Mouse (Mus musculus) MEL (cell line): Measurements from ENCODE around the gene Dnajb6. TPM values are rescaled to one million over a fixed set of nuclear protein-coding genes. Genes with fewer than 3 reads are reported as not detected.

ENCODE experiments used
- DNase-seq: peaks from one replicate; pipeline ENCODE4 v3.0.0; 2011; ENCODE audit warnings: low read depth, low spot score
- H3K27ac ChIP-seq: 2 replicates; pipeline ENCODE4 v1.5.1; 2012; ENCODE audit warnings: low read depth, mild to moderate bottlenecking, control low read depth, low read length, moderate library complexity; ENCODE audit not compliant: control insufficient read depth
- H3K27me3 ChIP-seq, 2 experiments: fragments of 150-350 bp in 1 of 2; sonication (generic) in 1 of 2; 2 replicates each; pipeline ENCODE4 v1.6.1; 2012; ENCODE audit warnings: low read length in 2 of 2, mild to moderate bottlenecking in 2 of 2, improper control_type of control experiment in 1 of 2, moderate library complexity in 1 of 2; ENCODE audit not compliant: insufficient read depth in 2 of 2, control insufficient read depth in 1 of 2
- H3K36me3 ChIP-seq, 2 experiments: 2 replicates each; pipeline ENCODE4 v1.6.1; 2012 to 2014; ENCODE audit warnings: low read length in 2 of 2, improper control_type of control experiment in 1 of 2, inconsistent platforms in 1 of 2, mild to moderate bottlenecking in 1 of 2; ENCODE audit not compliant: insufficient read depth in 2 of 2, control insufficient read depth in 1 of 2
- H3K4me1 ChIP-seq, 2 experiments: fragments of 150-350 bp in 1 of 2; sonication (generic) in 1 of 2; 2 replicates each; pipeline ENCODE4 v1.6.1; 2012; ENCODE audit warnings: low read length in 2 of 2, improper control_type of control experiment in 1 of 2, mild to moderate bottlenecking in 1 of 2; ENCODE audit not compliant: insufficient read depth in 2 of 2, control insufficient read depth in 1 of 2
- H3K4me3 ChIP-seq, 2 experiments: fragments of 150-350 bp in 1 of 2; sonication (generic) in 1 of 2; 2 replicates each; pipeline ENCODE4 v1.5.1; 2012; ENCODE audit warnings: low read depth in 2 of 2, low read length in 2 of 2, mild to moderate bottlenecking in 2 of 2, moderate library complexity in 2 of 2, control low read depth in 1 of 2, improper control_type of control experiment in 1 of 2; ENCODE audit not compliant: control insufficient read depth in 1 of 2, insufficient read depth in 1 of 2
- H3K79me2 ChIP-seq: 2 replicates; pipeline ENCODE4 v1.6.1; 2012; ENCODE audit warnings: mild to moderate bottlenecking, low read length, moderate library complexity; ENCODE audit not compliant: control insufficient read depth, poor library complexity, insufficient read depth
- H3K9ac ChIP-seq: 2 replicates; pipeline ENCODE4 v1.6.1; 2012; ENCODE audit warnings: low read depth, mild to moderate bottlenecking, control low read depth, low read length, moderate library complexity; ENCODE audit not compliant: control insufficient read depth, poor library complexity, severe bottlenecking
- H3K9me3 ChIP-seq: fragments of 150-350 bp; sonication (generic); replicated peaks from 2 replicates; pipeline ENCODE4 v1.6.1; 2012; ENCODE audit warnings: mild to moderate bottlenecking, low read length, improper control_type of control experiment, moderate library complexity; ENCODE audit not compliant: insufficient read depth
- BHLHE40 ChIP-seq: IDR thresholded peaks from 2 replicates; pipeline ENCODE4 v1.6.1; 2012; ENCODE audit warnings: low read depth, mild to moderate bottlenecking, inconsistent platforms, low read length, improper control_type of control experiment, borderline replicate concordance
- CHD2 ChIP-seq: IDR thresholded peaks from 2 replicates; pipeline ENCODE4 v1.6.1; 2011; ENCODE audit warnings: low read length, improper control_type of control experiment
- CTCF ChIP-seq, 3 experiments: IDR thresholded peaks in 2 of 3; conservative IDR thresholded peaks in 1 of 3; 2 replicates each; pipeline ENCODE4 v1.5.1; 2011 to 2012; ENCODE audit warnings: low read length in 3 of 3, low read depth in 2 of 3, mild to moderate bottlenecking in 2 of 3, improper control_type of control experiment in 1 of 3, inconsistent platforms in 1 of 3, mixed read lengths in 1 of 3, moderate library complexity in 1 of 3; ENCODE audit not compliant: control insufficient read depth in 1 of 3, insufficient read depth in 1 of 3, poor library complexity in 1 of 3, severe bottlenecking in 1 of 3
- EP300 ChIP-seq, 2 experiments: IDR thresholded peaks; 2 replicates each; pipeline ENCODE4 v1.6.1; 2011; ENCODE audit warnings: improper control_type of control experiment in 2 of 2, low read length in 2 of 2, low read depth in 1 of 2, mild to moderate bottlenecking in 1 of 2
- GATA1 ChIP-seq: IDR thresholded peaks from 2 replicates; pipeline ENCODE4 v1.6.1; 2011; ENCODE audit warnings: low read depth, low read length, improper control_type of control experiment
- JUND ChIP-seq: IDR thresholded peaks from 2 replicates; pipeline ENCODE4 v1.6.1; 2011; ENCODE audit warnings: low read depth, mild to moderate bottlenecking, improper control_type of control experiment, low read length
- MYB ChIP-seq: IDR thresholded peaks from 2 replicates; pipeline ENCODE4 v1.6.1; 2011; ENCODE audit warnings: mild to moderate bottlenecking, low read depth, low read length, improper control_type of control experiment
- MYC ChIP-seq: IDR thresholded peaks from 2 replicates; pipeline ENCODE4 v1.6.1; 2011; ENCODE audit warnings: low read depth, mild to moderate bottlenecking, low read length, improper control_type of control experiment, moderate library complexity
- NELFE ChIP-seq: IDR thresholded peaks from 2 replicates; pipeline ENCODE4 v1.6.1; 2011; ENCODE audit warnings: low read depth, low read length, improper control_type of control experiment
- NRF1 ChIP-seq: IDR thresholded peaks from 2 replicates; pipeline ENCODE4 v1.6.1; 2014; ENCODE audit warnings: low read depth, mild to moderate bottlenecking, inconsistent platforms, low read length, improper control_type of control experiment, moderate library complexity; ENCODE audit not compliant: poor library complexity, insufficient read depth, severe bottlenecking
- POLR2AphosphoS2 ChIP-seq: IDR thresholded peaks from 2 replicates; pipeline ENCODE4 v1.6.1; 2011; ENCODE audit warnings: low read length, improper control_type of control experiment
- RAD21 ChIP-seq: IDR thresholded peaks from 2 replicates; pipeline ENCODE4 v1.6.1; 2011; ENCODE audit warnings: mild to moderate bottlenecking, low read depth, low read length, improper control_type of control experiment
- SIN3A ChIP-seq: IDR thresholded peaks from 2 replicates; pipeline ENCODE4 v1.6.1; 2012; ENCODE audit warnings: low read length, improper control_type of control experiment, inconsistent platforms
- SMC3 ChIP-seq: IDR thresholded peaks from 2 replicates; pipeline ENCODE4 v1.6.1; 2011; ENCODE audit warnings: low read depth, low read length, improper control_type of control experiment
- TBP ChIP-seq: IDR thresholded peaks from 2 replicates; pipeline ENCODE4 v1.8.0; 2011; ENCODE audit warnings: low read depth, low read length, improper control_type of control experiment
- UBTF ChIP-seq: IDR thresholded peaks from 2 replicates; pipeline ENCODE4 v1.6.1; 2012; ENCODE audit warnings: low read depth, mild to moderate bottlenecking, inconsistent platforms, low read length, improper control_type of control experiment, moderate library complexity, borderline replicate concordance; ENCODE audit not compliant: insufficient read depth
- ZNF384 ChIP-seq: IDR thresholded peaks from 2 replicates; pipeline ENCODE4 v1.6.1; 2012; ENCODE audit warnings: low read depth, mild to moderate bottlenecking, inconsistent platforms, low read length, improper control_type of control experiment
- polyA plus RNA-seq, 2 experiments: library from polyadenylated mRNA; stranded (reverse) in 1 of 2; unstranded in 1 of 2; fragments of >175 nt in 1 of 2; fragments of >200 nt in 1 of 2; gene quantifications; 2 replicates each; pipeline versions ENCODE4 v1.2.1 to v1.2.4; 2012; ENCODE audit warnings: low replicate concordance in 2 of 2, low read depth in 1 of 2; ENCODE audit not compliant: insufficient read length in 2 of 2, insufficient read depth in 1 of 2, missing spikeins in 1 of 2
- total RNA-seq: library from RNA; depleted of rRNA; stranded (reverse); fragments of 300-350 nt; gene quantifications from 2 replicates; pipeline ENCODE4 v1.2.3, GENCODE M21; 2012

Gene Dnajb6
- total and polyA plus RNA-seq, 3 experiments, result 131 to 157 TPM; not detected in 1

- Histone ChIP-seq H3K36me3 (peaks cover 17 to 54% of the 10 kb centered on the region in 2 experiments), H3K9me3 (no peaks in the 10 kb centered on the region), H3K27ac (no peak overlapping the region), H3K4me1 (peaks cover 2 to 6% of the 10 kb centered on the region in 2 experiments; a peak in 3 of 4 replicates), H3K4me3 (no peak overlapping the region), H3K9ac (no peak overlapping the region), H3K27me3 (no peaks in the 10 kb centered on the region), H3K79me2 (0 out of 2 replicates have a peak, but pooled peaks cover 1% of the 10 kb centered on the region)
- peak; percentile 77 for DNase-seq
- TF ChIP-seq EP300 (IDR thresholded peaks at IDR 0.05; ENCODE audit: low read depth in 1 of 2, low read length in 2 of 2), result peak in 1 of 2 experiments; percentile 63; a peak in 2 of 4 replicates
- TF ChIP-seq GATA1, result no peak
- TF ChIP-seq POLR2AphosphoS2, result 0 out of 2 replicates have a peak, but pooled peaks have one; percentile 26
- TF ChIP-seq UBTF, result no peak
- no peak for TF ChIP-seq MYB
- TF ChIP-seq ZNF384, result no peak
- peak; percentile 25; the same call in 1 of the 2 replicates for TF ChIP-seq SIN3A
- peak; percentile 43; the same call in 1 of the 2 replicates for TF ChIP-seq BHLHE40
- 0 out of 2 replicates have a peak, but pooled peaks have one; percentile 26 for TF ChIP-seq MYC
Measured at GRCm38 (mm10) chr5:29759318-29759717, 23.8 kb downstream of the Dnajb6 start.

- H3K27ac ChIP-seq, result no peak overlapping the region
- no peaks in the 10 kb centered on the region for H3K9me3 ChIP-seq
- H3K36me3 ChIP-seq, result peaks cover 0 to 24% of the 10 kb centered on the region in 2 experiments; a peak in 2 of 4 replicates
- H3K9ac ChIP-seq, result no peak overlapping the region
- peak; percentile 63 for DNase-seq
- no peak overlapping the region for H3K4me3 ChIP-seq
- TF ChIP-seq JUND (no peak), RAD21 (peak; percentile 34), SMC3 (peak; percentile 56), NELFE (no peak), CTCF (IDR thresholded peaks at IDR 0.05 in 2 of 3, conservative IDR thresholded peaks at IDR 0.05 in 1 of 3; ENCODE audit: control insufficient read depth in 1 of 3, insufficient read depth in 1 of 3, low read depth in 2 of 3, low read length in 3 of 3, poor library complexity in 1 of 3, severe bottlenecking in 1 of 3) (peak; percentile 60 to 68 (median 61)), TBP (no peak)
- no peaks in the 10 kb centered on the region for H3K27me3 ChIP-seq
- H3K79me2 ChIP-seq, result no peaks in the 10 kb centered on the region
- no peaks in the 10 kb centered on the region for H3K4me1 ChIP-seq
Measured at GRCm38 (mm10) chr5:29770935-29771334, 35.4 kb downstream of the Dnajb6 start.

GRCm38 (mm10) chr5:29772038-29772437 is 36.5 kb downstream of the Dnajb6 start:
- peaks cover 0 to 24% of the 10 kb centered on the region in 2 experiments; a peak in 2 of 4 replicates for H3K36me3 ChIP-seq
- no peaks in the 10 kb centered on the region for H3K9me3 ChIP-seq
- TF ChIP-seq MYB, result no peak
- TF ChIP-seq CHD2, result no peak
- no peak for TF ChIP-seq JUND
- no peak for TF ChIP-seq TBP
- TF ChIP-seq NRF1, result no peak
- no peak overlapping the region for H3K9ac ChIP-seq
- H3K4me1 ChIP-seq, result no peaks in the 10 kb centered on the region
- no peak for DNase-seq
- no peak overlapping the region for H3K27ac ChIP-seq
- no peaks in the 10 kb centered on the region for H3K27me3 ChIP-seq
- no peak overlapping the region for H3K4me3 ChIP-seq
- H3K79me2 ChIP-seq, result no peaks in the 10 kb centered on the region
